Mouse (Mus musculus): ENCODE data around the gene Pcgf1. TPM values are rescaled to one million over a fixed set of nuclear protein-coding genes. Genes with fewer than 3 reads are reported as not detected.
A peak's percentile ranks its signal among the peaks of the same experiment; 100 is the strongest.

Pcgf1 gene
- polyA plus RNA-seq, 1 experiment = not detected

DNA sequence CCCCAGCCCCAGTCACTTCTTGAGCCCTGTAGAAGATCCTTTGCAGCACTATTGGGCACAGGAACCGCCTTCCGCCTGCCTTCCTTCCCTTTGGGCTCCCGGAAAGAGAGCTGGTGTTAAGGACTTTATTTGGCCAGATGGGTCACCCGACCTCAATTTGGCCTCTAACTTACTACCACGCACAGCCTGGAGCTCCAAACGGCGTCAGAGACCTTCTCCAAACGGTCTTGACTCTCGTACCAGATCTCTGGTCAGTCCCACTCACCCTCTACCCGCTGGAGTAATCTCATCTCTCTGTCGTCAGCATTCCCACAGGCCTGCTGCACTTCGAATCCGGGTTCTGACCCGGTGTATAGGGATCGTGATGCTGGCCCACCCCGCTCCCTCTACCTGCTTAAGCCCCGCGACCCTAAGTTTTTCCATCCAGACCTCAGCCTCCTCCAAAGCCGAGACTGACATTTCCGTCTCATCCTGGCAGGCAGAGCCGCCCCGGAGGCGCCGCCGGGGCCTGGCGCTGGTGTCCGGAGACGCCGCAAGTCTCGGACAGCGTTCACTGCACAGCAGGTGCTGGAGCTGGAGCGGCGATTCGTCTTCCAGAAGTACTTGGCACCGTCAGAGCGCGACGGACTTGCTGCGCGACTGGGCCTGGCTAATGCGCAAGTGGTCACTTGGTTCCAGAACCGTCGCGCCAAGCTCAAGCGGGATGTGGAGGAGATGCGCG is 9.7 kb downstream of the Pcgf1 start:
- Histone ChIP-seq H3K4me3 (ENCODE audit: insufficient read depth, low read depth, low read length) (no peak overlapping the region), H3K27ac (ENCODE audit: insufficient read depth, low read depth, low read length) (no peak overlapping the region), H3K4me1 (ENCODE audit: control insufficient read depth, insufficient read depth, low read length) (peaks cover 12% of the 10 kb centered on the region; the same call in 1 of the 2 replicates)
- 4% methylated on average over 47 of the region's 47 CpGs for WGBS
- no peak for TF ChIP-seq POLR2A (IDR thresholded peaks at IDR 0.05; ENCODE audit: insufficient read depth, low read depth, low read length)
- no peak for TF ChIP-seq CTCF (IDR thresholded peaks at IDR 0.05; ENCODE audit: insufficient read depth, low read depth, low read length)

GRCm38 (mm10) chr6:83087926-83088260 is 10.2 kb downstream of the Pcgf1 start:
- H3K4me1 ChIP-seq (ENCODE audit: control insufficient read depth, insufficient read depth, low read length) = peaks cover 12% of the 10 kb centered on the region; the same call in 1 of the 2 replicates
- H3K27ac ChIP-seq (ENCODE audit: insufficient read depth, low read depth, low read length) = no peak overlapping the region
- 14% methylated on average over 9 of the region's 9 CpGs for whole genome bisulfite sequencing
- TF ChIP-seq POLR2A (IDR thresholded peaks at IDR 0.05; ENCODE audit: insufficient read depth, low read depth, low read length) = no peak
- no peak overlapping the region for H3K4me3 ChIP-seq (ENCODE audit: insufficient read depth, low read depth, low read length)

GRCm38 (mm10) chr6:83092416-83093127 is 14.9 kb downstream of the Pcgf1 start:
- no peak for TF ChIP-seq CTCF (IDR thresholded peaks at IDR 0.05; ENCODE audit: insufficient read depth, low read depth, low read length)
- TF ChIP-seq POLR2A (IDR thresholded peaks at IDR 0.05; ENCODE audit: insufficient read depth, low read depth, low read length) = no peak
- H3K4me1 ChIP-seq (ENCODE audit: control insufficient read depth, insufficient read depth, low read length) = peaks cover 3% of the 10 kb centered on the region; the same call in 1 of the 2 replicates
- H3K27ac ChIP-seq (ENCODE audit: insufficient read depth, low read depth, low read length) = no peak overlapping the region
- no peak overlapping the region for H3K4me3 ChIP-seq (ENCODE audit: insufficient read depth, low read depth, low read length)
- 37% methylated on average over 6 of the region's 6 CpGs for WGBS

DNA sequence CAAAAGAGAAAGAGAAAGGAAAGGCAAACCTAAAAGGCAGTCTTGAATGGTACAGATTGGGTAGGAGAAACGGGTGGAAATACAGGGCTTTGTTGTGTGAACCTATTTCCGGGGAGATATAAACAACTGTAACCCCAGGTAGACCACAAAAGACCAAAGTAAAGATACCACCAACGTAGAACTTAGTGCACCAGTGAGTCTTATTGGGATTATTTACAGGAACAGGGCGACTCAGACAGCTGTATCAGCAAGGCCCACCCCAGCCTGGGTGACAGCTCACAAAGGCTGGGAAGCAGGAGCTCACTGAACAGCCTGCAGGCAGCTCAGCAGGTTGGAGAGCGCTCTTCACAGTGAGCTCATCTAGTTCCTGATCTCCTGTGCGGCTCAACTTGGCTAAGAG is 18.3 kb downstream of the Pcgf1 start:
- Histone ChIP-seq H3K4me1 (ENCODE audit: control insufficient read depth, insufficient read depth, low read length) (no peaks in the 10 kb centered on the region), H3K4me3 (ENCODE audit: insufficient read depth, low read depth, low read length) (no peak overlapping the region), H3K27ac (ENCODE audit: insufficient read depth, low read depth, low read length) (no peak overlapping the region)
- no peak for TF ChIP-seq POLR2A (IDR thresholded peaks at IDR 0.05; ENCODE audit: insufficient read depth, low read depth, low read length)
- TF ChIP-seq CTCF (IDR thresholded peaks at IDR 0.05; ENCODE audit: insufficient read depth, low read depth, low read length) = no peak
- WGBS = 49% methylated on average over 6 of the region's 6 CpGs

DNA sequence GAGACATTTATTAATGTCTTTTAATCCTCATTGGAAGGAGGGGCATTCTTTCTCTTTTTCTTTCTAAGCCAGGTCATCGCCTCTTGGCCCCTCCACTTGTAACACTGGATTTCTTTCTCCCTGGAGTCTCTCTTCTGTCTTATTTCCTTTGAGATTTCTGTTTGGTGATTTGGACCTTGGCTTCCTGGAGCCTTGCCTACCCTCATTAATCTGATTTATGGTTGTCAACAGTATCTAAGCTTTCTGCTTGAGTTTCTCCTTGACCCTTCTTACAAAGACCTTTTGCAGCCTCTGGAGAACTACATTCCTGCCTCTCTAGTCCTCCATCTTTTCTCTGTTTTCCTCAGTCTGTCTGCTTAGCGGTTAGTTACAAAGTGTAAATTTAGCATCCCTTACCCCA is 20.7 kb downstream of the Pcgf1 start:
- no peak overlapping the region for H3K4me3 ChIP-seq (ENCODE audit: insufficient read depth, low read depth, low read length)
- TF ChIP-seq POLR2A (IDR thresholded peaks at IDR 0.05; ENCODE audit: insufficient read depth, low read depth, low read length) (no peak), CTCF (IDR thresholded peaks at IDR 0.05; ENCODE audit: insufficient read depth, low read depth, low read length) (no peak)
- peaks cover 16% of the 10 kb centered on the region for H3K4me1 ChIP-seq (ENCODE audit: control insufficient read depth, insufficient read depth, low read length)
- 56% methylated on average over 2 of the region's 2 CpGs for WGBS
- no peak overlapping the region for H3K27ac ChIP-seq (ENCODE audit: insufficient read depth, low read depth, low read length)

DNA sequence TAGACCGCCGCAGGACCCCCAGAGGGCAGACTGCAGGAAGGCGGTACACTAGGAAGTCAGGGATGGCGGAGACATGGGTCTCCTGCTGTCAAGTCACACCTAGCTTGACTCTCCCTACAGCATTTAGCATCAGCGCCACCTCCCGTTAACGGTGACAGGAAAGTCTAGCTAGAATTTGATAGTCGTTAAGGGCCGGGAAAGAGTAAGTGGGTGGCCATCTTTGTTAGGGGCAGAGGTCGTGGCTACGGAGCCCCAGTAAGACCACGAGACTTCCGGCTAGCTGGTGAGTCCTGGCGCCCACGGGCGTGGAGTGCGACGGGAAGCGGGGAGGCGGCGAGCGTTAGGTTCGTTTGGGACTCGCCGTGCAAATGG is 23.6 kb downstream of the Pcgf1 start, which contains the start of the genes Ccdc142 and Gm42688:
Ccdc142 (plus strand) TSS at position 286 of the 372 bp plus-strand sequence.
Gm42688 (plus strand) TSS at position 302 of the 372 bp plus-strand sequence.
- peak within 1 kb of the TSS; percentile 70 for H3K4me3 ChIP-seq (ENCODE audit: insufficient read depth, low read depth, low read length)
- H3K4me1 ChIP-seq (ENCODE audit: control insufficient read depth, insufficient read depth, low read length) = peaks cover 18% of the 10 kb centered on the region
- WGBS = under 1% methylated on average over 25 of the region's 25 CpGs
- TF ChIP-seq CTCF (IDR thresholded peaks at IDR 0.05; ENCODE audit: insufficient read depth, low read depth, low read length) (no peak), POLR2A (IDR thresholded peaks at IDR 0.05; ENCODE audit: insufficient read depth, low read depth, low read length) (no peak)
- 0 out of 2 replicates have a peak within 1 kb of the TSS, but pooled peaks have one; percentile 10 for H3K27ac ChIP-seq (ENCODE audit: insufficient read depth, low read depth, low read length)

DNA sequence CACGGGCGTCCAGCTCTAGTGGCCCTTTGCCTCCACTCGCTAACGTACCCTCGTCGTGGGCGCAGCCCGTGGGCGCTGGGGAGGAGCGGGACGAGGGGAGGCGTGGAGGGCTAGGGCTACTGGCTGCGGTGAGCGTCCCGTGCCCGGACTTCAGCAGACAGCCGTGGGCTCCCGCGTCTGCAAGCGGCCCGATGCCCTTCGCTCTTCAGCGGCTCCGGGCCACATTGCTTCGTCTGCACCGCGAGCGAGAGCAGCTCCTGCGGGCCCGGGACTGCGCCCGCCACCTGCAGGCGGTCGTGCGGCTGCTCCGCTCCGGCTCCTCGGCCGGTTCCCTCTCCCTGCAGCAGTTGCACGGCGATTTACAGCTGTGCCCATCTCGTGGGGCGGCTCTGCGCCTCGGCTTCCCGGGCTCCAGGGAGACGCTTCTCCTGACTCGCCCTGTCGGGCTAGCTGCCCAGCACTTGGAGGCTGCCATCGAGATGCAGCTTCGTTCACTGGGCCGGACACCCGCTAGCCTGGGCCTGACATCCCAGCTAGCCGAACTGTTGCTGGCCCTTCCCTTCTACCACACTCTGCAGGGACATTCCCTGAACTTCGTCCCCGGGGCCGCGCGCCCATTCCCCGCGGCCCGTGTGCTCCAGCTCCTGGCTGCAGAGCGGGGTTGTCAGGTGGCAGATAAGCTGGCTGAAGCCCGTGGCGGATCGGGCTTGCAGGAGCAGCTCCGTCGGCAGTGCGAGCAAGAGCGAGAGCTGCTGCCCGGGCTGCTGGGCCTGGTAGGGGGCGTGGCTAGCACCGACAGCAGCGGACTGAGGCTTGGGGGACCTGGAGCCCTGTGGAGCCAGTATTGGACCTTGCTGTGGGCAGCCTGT is 24.3 kb downstream of the Pcgf1 start:
- TF ChIP-seq POLR2A (IDR thresholded peaks at IDR 0.05; ENCODE audit: insufficient read depth, low read depth, low read length) (0 out of 2 replicates have a peak, but pooled peaks have one; percentile 12), CTCF (IDR thresholded peaks at IDR 0.05; ENCODE audit: insufficient read depth, low read depth, low read length) (peak; percentile 20; the same call in 1 of the 2 replicates)
- peak overlapping the region; percentile 70 for H3K4me3 ChIP-seq (ENCODE audit: insufficient read depth, low read depth, low read length)
- H3K4me1 ChIP-seq (ENCODE audit: control insufficient read depth, insufficient read depth, low read length) = peaks cover 18% of the 10 kb centered on the region
- H3K27ac ChIP-seq (ENCODE audit: insufficient read depth, low read depth, low read length) = 0 out of 2 replicates have a peak overlapping the region, but pooled peaks have one; percentile 10
- WGBS = under 1% methylated on average over 74 of the region's 74 CpGs

DNA sequence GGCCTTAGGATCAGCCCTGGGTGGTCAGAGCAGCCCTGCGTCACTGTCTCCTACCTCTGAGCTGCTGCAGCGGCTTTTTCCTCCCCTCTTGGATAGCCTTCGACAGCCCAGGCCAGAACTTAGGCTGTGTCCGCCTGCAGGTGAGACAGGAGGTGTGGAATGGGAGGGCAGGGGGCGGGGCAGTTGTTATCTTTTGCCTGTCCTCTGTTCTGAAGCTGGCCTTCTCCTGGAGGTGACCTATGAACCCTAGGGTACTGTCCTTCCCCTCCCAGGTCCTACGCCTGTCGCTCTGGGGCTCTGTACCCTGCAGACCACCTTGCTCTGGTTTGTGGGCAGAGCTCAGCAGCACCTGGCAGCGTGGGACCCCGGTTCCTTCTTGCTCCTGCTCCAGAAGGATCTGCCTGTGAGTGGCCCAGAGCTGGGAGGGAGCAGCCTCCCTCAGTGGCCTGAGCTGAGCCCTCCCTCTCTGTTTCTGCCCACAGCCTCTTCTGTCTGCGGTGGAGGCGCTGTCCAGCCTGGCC is 25.5 kb downstream of the Pcgf1 start:
- Histone ChIP-seq H3K27ac (ENCODE audit: insufficient read depth, low read depth, low read length) (no peak overlapping the region), H3K4me3 (ENCODE audit: insufficient read depth, low read depth, low read length) (peak overlapping the region; percentile 70; the same call in 1 of the 2 replicates), H3K4me1 (ENCODE audit: control insufficient read depth, insufficient read depth, low read length) (peaks cover 27% of the 10 kb centered on the region)
- TF ChIP-seq POLR2A (IDR thresholded peaks at IDR 0.05; ENCODE audit: insufficient read depth, low read depth, low read length) (no peak), CTCF (IDR thresholded peaks at IDR 0.05; ENCODE audit: insufficient read depth, low read depth, low read length) (no peak)
- WGBS = 61% methylated on average over 11 of the region's 11 CpGs

All from olfactory bulb, adult 2 months (tissue).